Mouse (Mus musculus) C2C12 (cell line): ENCODE results near the gene Nampt.

Experiments
- CEBPB ChIP-seq: IDR thresholded peaks from one replicate; pipeline ENCODE4 v1.6.1; 2011; ENCODE audit warnings: low read depth, mild to moderate bottlenecking, control low read depth, moderate library complexity
- CTCF ChIP-seq: IDR thresholded peaks from one replicate; pipeline ENCODE4 v1.5.1; 2011; ENCODE audit not compliant: control insufficient read depth, insufficient read depth, insufficient read length

DNA sequence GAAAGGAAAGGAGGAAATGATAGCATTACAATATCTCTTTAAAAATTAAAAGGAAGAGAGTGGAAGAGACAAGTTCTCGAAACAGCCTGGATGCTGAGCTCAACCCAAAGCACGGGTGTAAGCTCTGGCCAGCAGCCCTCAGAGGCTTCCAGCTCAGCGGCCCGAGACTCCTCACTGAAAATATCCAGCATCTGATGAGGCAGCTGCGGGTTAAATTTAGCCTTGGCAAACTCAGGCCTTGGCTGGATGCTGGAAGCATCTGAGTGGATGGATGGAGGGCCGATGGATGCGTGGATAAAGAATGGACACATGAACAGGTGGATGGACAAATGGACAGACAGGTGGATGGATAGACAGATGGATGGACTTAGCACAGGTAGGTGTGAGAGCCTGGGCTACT lies 77.2 kb downstream of the Nampt start:
- TF ChIP-seq CTCF = no peak
- no peak for TF ChIP-seq CEBPB
